Mouse (Mus musculus) liver, embryonic 14.5 days (tissue): ENCODE results near the gene Ptprt.

Source experiments
- CTCF ChIP-seq: IDR thresholded peaks from 2 replicates; pipeline ENCODE4 v1.5.1; 2016; ENCODE audit warnings: antibody characterized with exemption, low read depth, control low read depth
- EP300 ChIP-seq: IDR thresholded peaks from 2 replicates; pipeline ENCODE4 v1.6.1; 2016; ENCODE audit warnings: antibody characterized with exemption, low read depth

- TF ChIP-seq CTCF (no peak), EP300 (no peak)
Observed at GRCm38 (mm10) chr2:162210564-162210963, 450.4 kb downstream of the Ptprt start.
